Mouse (Mus musculus) monocyte, adult 2 months (primary cell): Measurements from ENCODE around the gene Unc13d.
"Not testable (repeated sequence)": the region's sequence is repeated elsewhere in the genome, so short reads cannot be mapped to it uniquely, and the experiment has no call there.

Source experiments
- DNase-seq, 2 experiments: peaks; one replicate each; pipeline ENCODE4 v3.0.0; 2022; ENCODE audit warnings: low spot score in 2 of 2, low read depth in 1 of 2

Gene Unc13d

DNA sequence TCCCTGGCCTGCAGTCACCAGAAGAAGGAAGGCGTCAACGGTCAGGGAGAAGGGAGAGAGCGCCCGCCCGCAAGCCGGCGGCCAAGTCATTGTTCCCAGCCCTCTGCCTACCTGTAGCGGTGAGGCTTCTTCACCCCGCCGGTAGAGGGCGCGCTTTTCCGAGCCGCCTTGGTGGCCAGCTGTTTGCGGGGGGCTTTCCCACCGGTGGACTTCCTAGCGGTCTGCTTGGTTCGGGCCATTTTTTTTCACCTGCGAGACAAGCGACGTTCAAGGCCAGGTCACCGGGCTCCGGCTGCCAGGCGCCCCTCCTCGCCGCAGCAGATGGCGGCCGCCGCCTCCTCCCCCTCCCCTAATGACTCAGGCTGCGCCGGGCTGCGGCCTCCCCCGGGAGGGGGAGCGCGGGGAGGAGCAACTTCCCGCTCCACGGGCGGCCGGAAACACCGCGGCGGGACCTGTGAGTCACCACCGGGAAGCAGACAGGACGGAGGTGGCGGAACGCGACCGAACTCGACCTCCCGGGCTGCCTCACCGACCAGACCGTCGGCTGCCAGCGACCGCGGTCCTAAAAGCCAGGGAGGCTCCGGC lies 53.9 kb downstream of the Unc13d start:
- DNase-seq: no peak

DNA sequence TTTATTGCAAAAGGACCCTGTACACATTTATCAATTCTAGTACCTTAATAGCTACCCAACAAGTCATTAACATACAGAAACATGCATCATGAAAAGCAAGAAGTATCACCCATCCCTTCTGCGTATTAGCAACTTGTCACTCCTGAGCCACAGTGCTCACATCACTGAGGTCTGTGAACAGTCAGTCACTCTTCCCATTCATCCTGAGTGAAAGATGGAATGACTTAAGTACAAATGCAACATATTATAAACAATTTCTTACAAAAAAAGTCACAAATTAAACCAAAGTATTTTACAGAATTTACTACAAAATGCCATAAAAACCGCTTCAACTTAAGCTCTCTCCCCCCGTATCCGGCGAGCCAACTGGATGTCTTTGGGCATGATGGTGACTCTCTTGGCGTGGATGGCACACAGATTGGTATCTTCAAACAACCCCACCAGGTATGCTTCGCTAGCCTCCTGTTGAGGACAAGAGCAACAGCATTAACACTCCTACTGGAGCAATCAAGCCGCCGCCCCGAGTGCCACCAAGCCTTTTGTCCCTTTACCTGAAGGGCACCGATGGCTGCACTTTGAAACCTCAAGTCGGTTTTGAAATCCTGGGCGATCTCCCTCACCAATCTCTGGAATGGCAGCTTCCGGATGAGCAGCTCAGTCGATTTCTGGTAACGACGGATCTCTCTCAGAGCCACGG lies 54.5 kb downstream of the Unc13d start:
- peak in 1 of 2 experiments; percentile 14 for DNase-seq

DNA sequence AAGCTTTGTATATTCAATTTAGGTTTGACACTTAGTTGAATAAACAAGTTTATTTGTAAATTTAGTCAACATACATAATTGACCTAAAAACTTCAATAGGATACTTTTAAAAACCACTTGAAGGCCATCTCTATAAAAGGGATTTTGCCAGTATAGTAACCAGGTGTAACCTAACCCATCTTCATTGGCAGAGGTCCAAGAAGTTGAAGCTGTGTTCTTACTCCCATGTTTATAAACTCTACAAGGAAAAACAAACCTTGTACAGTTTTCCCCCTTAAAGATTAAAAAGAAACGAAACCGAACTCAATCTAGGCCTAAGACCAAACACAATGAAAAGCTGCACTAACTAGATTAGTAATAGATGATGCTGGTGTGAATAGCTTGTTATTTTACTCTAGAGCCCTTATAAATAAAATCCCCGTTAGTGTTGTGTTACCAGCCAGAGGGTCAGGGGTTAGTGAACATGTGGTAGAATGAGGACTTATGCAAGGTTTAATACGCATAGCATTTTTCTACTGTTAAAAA lies 55.4 kb downstream of the Unc13d start:
- DNase-seq: no peak

DNA sequence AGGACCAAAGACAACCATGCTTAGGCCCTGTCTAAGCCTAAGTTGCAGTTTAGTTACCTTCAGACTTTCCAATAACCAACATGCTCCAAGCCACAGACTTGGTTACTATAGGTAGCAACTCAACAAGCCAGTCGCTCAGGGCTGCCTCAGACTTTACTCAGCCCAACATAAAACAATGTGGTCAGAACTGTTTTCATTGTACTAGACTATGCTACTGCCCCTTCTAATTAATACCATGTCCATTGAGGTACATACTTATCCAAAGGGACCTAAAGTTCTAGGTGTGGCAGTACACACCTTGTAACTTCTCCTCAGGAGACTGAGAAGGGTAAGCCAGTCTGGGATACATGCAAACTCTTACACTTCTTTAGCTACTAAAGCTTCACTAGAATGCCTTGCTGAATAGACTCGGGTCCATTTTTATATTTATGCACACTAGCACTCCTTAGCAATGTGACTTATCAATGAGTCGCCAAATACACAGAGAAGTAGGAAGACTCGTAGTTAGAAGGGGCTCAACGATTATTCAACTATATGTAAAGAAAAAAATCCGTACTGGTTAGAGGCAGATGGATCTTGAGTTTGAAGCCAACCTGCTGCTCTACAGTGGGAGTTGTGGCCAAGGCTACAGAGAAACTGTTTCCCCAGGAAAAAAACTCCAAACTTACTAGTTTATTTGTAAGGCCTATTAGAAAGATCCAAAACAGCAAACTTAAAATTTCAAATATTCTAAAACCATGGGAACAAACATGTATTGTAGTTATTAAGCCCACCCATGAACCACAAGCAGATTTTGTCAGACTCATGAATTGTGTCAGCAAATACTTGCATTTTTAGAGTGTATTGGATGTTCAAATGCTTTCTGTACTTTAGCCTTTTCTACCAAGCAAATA lies 56.2 kb downstream of the Unc13d start:
- DNase-seq: peak; percentile 22 to 28

DNA sequence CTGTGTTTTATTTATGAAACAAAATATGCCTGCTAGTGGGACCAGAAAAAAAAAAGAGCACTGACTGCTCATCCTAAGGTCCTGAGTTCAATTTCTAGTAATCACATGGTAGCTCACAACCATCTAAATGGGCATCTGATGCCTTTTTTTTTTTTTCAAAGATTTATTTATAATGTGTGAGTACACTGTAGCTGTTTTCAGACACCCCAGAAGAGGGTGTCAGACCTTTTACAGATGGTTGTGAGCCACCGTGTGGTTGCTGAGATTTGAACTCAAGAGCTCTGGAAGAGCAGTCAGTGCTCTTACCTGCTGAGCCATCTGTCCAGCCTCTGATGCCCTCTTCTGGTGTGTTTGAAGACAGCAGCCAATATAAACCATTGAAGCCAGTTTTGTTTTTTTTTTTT lies 57.2 kb downstream of the Unc13d start:
- DNase-seq: peak; percentile 46

DNA sequence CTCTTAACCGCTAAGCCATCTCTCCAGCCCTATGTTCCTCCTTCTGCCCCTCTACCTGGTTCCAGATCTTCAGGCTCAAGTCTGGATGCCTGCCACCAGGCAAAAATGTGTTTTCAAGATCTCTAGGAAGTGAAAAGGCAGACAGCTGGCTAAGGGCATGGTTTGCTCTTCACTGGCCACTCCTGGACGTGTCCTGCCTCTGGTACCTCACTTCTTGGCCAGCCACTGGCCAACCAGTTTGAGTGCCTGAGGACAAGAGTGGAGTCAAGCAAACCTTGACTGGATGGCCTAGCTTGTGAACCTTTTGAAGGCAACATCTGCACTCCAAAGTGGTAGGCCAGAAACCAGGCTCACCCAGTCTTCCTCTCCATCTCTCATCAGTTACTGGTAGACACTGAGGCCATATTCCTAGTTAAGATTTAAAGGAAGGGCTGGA lies 57.8 kb downstream of the Unc13d start:
- DNase-seq: peak; percentile 49 to 72

DNA sequence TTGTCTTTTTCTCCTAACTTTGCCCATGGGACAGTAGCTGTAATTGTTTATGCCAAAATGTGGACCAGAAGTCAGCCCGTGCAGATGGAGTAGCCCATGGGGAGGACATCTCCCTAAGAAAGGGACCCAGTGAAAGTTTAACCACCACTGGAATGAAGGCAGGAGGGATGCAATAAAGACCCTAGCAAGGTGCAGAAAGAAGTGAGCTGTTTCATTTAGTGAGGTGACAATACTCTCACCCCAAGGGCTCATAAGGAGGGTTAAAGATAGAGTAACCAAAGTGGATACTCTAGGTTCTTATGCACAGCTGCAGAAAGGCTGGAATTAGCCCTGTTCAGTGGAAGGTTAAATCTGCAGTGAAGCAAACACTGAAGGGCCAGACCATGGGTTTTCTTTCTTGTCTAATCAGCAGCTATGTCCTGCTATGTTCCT lies 58.4 kb downstream of the Unc13d start:
- no peak for DNase-seq

DNA sequence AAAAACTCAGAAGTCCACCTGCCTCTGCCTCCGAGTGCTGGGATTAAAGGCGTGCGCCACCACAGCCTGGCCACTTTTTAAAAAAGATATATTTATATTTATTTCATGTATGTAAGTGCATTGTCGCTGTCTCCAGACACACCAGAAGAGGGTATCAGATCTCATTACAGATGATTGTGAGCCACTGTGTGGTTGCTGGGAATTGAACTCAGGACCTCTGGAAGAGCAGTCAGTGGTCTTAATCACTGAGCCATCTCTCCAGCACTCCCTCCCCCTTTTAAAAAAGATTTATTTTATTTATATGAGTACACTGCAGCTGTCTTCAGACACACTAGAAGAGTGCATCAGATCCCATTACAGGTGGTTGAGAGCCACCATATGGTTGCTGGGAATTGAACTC lies 58.9 kb downstream of the Unc13d start:
- not testable (repeated sequence) for DNase-seq

DNA sequence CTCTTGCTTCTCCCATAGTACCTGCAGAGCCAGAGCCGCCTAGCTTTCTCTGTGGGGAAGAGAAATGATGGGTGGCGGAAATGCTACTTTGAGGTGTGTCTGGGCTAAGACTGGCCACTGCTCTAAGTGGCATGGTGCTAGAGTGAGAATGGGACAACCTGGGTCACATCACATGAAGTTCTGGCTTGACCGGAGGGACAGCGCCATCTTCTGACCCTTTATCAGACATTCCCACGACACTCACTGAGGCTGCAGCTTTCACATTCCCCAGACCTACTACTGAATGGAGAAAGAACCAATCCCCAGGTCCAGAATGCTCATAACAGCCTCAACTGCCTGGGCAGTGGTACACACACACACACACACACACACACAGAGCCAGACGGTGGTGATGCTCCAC lies 59.7 kb downstream of the Unc13d start:
- no peak for DNase-seq

DNA sequence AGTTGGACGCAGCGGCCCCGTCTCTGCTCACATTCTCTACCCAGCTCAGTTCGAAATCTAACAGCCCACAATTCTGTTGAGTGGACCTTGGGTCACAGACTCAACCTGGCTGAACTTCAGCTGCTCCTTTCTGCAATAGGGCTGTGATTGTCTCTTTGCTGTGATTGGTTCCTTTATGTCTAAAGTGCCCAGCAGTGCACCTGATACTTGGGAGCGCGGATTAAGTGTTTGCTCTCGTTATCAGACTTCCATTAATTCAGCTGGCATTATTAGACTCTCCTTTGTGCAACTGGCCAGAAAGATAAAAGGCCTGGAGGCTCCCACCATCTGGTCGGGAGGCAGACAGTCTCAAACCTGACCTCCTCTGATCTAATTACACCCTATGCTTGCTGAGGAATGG lies 62.9 kb downstream of the Unc13d start:
- DNase-seq: no peak

DNA sequence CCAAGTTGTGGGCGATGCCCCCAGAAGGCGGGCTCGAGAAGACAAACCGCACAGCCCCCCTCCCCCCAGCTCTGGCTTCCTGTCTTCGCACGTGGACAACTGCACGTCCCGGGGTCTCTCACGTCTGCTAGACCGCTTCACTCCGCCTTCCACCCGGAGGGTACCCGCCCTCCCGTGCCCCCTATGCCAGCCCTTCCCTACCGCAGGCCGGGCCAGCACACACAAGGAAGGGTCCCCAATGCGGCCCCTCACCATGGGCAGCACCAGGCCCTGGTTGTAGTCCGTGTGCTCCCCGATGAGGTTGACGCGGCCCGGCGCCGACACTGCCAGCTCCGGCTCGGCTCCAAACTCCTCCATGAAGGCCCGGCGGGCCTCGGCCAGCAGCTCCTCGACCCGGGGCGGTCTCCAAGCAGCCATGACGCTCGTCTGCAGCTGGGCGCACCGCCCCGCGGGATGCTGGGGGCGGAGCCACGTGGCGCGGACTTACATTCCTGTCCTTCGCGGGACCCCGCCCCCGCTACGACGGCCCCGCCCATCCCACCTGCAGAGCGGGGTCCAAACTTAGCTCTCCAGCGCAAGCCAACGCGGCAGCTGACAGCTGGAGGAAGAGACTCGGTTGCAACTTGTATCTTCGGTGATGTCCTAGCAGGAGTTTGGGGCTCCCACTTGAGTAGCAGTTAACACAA lies 65.4 kb downstream of the Unc13d start, which contains the start of gene Galk1:
Gene Galk1 (minus strand): TSS at position 458 of the 686 bp plus-strand sequence.
- DNase-seq: peak in 1 of 2 experiments; percentile 60
